Mouse (Mus musculus) C2C12 (cell line): ENCODE measurements around the gene Klhl22.

Source experiments
- CTCF ChIP-seq: IDR thresholded peaks from one replicate; pipeline ENCODE4 v1.5.1; 2011; ENCODE audit not compliant: control insufficient read depth, insufficient read depth, insufficient read length
- FOSL1 ChIP-seq: IDR thresholded peaks from one replicate; pipeline ENCODE4 v1.8.0; 2011; ENCODE audit warnings: mild to moderate bottlenecking, low read length; ENCODE audit not compliant: poor library complexity, insufficient read depth, severe bottlenecking

DNA sequence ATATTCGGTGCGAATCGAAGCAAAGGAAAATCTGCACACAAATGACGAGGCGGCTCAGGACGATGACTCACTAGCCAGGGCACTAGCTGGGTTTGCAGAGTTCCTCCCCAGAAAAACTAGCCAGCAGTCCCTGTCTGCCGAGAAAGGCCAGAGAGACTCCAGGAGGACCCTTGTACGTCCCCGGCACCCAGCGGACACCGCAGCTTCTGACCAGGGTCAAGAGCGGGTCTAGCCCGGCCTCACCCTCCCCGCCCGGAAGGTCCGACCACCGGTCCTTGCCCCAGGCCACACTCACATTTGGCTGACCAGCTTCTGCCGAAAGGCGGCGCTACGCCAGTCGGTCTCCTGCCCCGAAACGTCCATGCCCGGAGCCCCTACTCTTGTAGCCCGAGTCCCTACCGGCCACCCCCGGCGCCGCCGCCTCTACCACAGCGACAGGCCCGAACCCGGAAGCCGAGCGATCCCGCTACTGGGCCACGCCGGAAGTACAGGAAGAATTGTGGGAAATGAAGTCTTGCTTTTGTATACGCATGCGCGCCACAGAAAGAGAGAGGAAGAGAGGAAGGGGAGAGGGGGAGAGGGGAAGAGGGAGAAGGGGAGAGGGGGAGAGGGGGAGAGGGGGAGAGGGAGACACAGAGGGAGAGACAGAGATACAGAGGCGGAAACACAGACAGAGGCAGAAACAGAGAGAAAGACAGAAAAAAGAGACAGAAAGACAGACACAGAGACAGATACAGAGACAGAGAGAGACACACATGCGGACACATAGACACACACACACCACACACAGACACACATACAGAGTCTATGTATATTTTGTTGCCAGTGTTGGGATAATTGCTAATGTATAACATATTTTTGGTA lies 36.7 kb upstream of the Klhl22 start:
- TF ChIP-seq CTCF: no peak
- no peak for TF ChIP-seq FOSL1
